Mouse (Mus musculus) hematopoietic stem cell, adult 5-6 weeks (primary cell): ENCODE data around the gene Olfr1241. TPM values are rescaled to one million over a fixed set of nuclear protein-coding genes. Genes with fewer than 3 reads are reported as not detected.

Source experiments
- ATAC-seq, 2 experiments: fragments of 125-278 bp in 1 of 2; replicated peaks in 1 of 2; 2 replicates each; pipeline ENCODE4 v1.8.0; 2016 to 2017; ENCODE audit warnings: inconsistent platforms in 2 of 2, mild to moderate bottlenecking in 2 of 2, moderate number of reproducible peaks in 2 of 2, low read depth in 1 of 2, moderate TSS enrichment in 1 of 2; ENCODE audit not compliant: low FRiP score in 2 of 2, poor library complexity in 2 of 2, severe bottlenecking in 2 of 2, insufficient read depth in 1 of 2, low TSS enrichment in 1 of 2
- total RNA-seq: library from RNA; stranded (forward); fragments of 172-1452, 232-1000 nt; gene quantifications from 2 replicates; pipeline ENCODE4 v1.2.3, GENCODE M21; 2017

Gene Olfr1241
- not detected in 2 replicates for total RNA-seq

- no peak for ATAC-seq
Measured at GRCm38 (mm10) chr2:89487026-89487425, at the start of gene Olfr1241. Gene Olfr1241 (minus strand): TSS chr2:89487126.

- no peak for ATAC-seq
Measured at GRCm38 (mm10) chr2:89531387-89531786, 44.5 kb upstream of the Olfr1241 start, which contains the start of gene Olfr1243. Gene Olfr1243 (minus strand): TSS chr2:89531487.

- ATAC-seq = no peak
Measured at GRCm38 (mm10) chr2:89498235-89498634, 11.3 kb upstream of the Olfr1241 start, which contains the start of gene Olfr1242. Gene Olfr1242 (minus strand): TSS chr2:89498335.

- ATAC-seq = no peak
Measured at GRCm38 (mm10) chr2:89442900-89443299, 44.0 kb downstream of the Olfr1241 start, which contains the start of gene Olfr1240. Gene Olfr1240 (minus strand): TSS chr2:89443000.

Other genes starting within 250 kb of the Olfr1241 start
- gene Olfr1228, start 233.1 kb downstream of the Olfr1241 start, total RNA-seq = not detected in 2 replicates
- gene Olfr1229, start 199.1 kb downstream of the Olfr1241 start, total RNA-seq = not detected in 2 replicates
- not detected in 2 replicates for gene Olfr1230, start 189.9 kb downstream of the Olfr1241 start, total RNA-seq
- gene Olfr1231, start 180.1 kb downstream of the Olfr1241 start, total RNA-seq = not detected in 2 replicates
- gene Olfr1232, start 157.5 kb downstream of the Olfr1241 start, total RNA-seq = not detected in 2 replicates
- not detected in 2 replicates for gene Olfr1233, start 144.7 kb downstream of the Olfr1241 start, total RNA-seq
- gene Olfr1234, start 122.3 kb downstream of the Olfr1241 start, total RNA-seq = not detected in 2 replicates
- not detected in 2 replicates for gene Olfr1238, start 77.5 kb downstream of the Olfr1241 start, total RNA-seq
- gene Olfr1239, start 66.7 kb downstream of the Olfr1241 start, total RNA-seq = not detected in 2 replicates
- not detected in 2 replicates for gene Olfr1240, start 44.1 kb downstream of the Olfr1241 start, total RNA-seq
- not detected in 2 replicates for gene Olfr1242, start 11.2 kb upstream of the Olfr1241 start, total RNA-seq
- not detected in 2 replicates for gene Olfr1243, start 44.4 kb upstream of the Olfr1241 start, total RNA-seq
- not detected in 2 replicates for gene Olfr1245, start 91.3 kb upstream of the Olfr1241 start, total RNA-seq
- not detected in 2 replicates for gene Olfr1246, start 106.0 kb upstream of the Olfr1241 start, total RNA-seq
- not detected in 2 replicates for gene Olfr1247, start 127.0 kb upstream of the Olfr1241 start, total RNA-seq
- gene Olfr1248, start 131.1 kb upstream of the Olfr1241 start, total RNA-seq = not detected in 2 replicates
- gene Olfr1249, start 147.9 kb upstream of the Olfr1241 start, total RNA-seq = not detected in 2 replicates
- gene Olfr1250, start 174.3 kb upstream of the Olfr1241 start, total RNA-seq = not detected in 2 replicates
- gene Olfr1251, start 184.8 kb upstream of the Olfr1241 start, total RNA-seq = not detected in 2 replicates
- gene Olfr1252, start 237.9 kb upstream of the Olfr1241 start, total RNA-seq = not detected in 2 replicates